Mouse (Mus musculus): ENCODE results near the gene Nprl2.

Gene Nprl2

DNA sequence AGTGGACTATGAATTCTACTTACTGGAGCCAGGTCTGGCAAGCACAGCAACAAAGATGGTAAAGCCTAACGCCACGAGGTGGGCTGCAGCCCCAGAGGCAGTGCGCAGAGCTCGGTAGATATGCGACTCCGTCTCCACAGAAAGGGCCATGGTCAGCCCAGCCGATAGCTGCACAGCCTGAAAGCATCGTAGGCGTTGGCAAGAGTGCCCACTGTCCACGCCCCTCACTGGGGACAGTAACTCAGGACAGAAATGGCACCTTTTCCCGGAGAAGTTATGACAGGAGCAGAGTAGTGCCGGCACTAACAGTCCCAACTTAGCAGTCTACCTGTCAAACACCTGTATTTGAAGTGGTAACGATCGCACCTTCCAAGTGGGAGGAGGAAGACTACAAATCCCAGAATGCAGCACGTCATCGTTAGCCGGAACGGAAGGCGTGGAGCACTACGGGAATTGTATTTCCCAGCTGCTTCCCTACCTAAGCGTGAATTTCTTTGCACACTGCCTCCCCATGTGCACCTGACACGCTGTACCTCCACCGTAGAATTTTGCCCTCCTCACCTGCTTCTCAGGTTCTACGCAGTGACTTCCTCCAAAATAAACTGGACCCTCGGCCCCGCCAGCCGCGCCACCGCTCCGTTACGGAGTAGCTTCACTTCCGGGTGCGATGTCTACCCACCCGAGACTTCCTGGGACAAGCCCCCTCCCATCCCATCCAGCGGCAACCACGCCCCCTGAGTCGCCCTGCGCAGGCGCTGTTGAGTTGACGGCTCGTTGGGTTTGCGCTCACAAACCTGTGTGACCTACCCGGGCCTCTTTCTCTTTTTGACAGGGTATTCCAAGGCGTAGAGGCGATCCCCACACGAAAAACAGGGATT lies at the start of gene Nprl2, which contains the start of gene Cyb561d2:
Gene Nprl2, plus strand, starts transcription at position 753 of the 878 bp plus-strand sequence.
Gene Cyb561d2, minus strand, starts transcription at position 720 of the 878 bp plus-strand sequence.
- DNase-seq (ENCODE audit: low spot score in 2 of 2) = peak; percentile 90 to 92

DNA sequence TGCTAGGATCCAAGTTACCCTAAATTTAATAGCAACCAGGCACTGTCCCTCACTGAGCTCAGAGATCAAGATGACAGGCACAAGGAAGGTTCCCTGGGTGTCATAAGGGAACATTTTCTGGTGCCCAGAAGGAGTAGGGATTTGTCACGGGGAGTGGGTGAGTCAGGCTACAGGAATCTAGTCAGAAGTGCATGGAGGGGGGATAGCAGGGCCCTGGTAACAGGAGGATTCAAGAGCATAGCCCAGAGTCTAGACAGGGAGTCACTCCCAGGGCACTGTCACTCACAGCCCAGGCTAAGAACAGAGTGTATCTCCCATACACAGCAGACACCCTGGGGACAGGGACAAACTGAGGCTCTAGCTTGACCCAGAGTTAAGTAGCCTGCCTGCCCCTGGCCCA lies 48.5 kb upstream of the Nprl2 start:
- no peak for DNase-seq (ENCODE audit: low spot score in 2 of 2)

DNA sequence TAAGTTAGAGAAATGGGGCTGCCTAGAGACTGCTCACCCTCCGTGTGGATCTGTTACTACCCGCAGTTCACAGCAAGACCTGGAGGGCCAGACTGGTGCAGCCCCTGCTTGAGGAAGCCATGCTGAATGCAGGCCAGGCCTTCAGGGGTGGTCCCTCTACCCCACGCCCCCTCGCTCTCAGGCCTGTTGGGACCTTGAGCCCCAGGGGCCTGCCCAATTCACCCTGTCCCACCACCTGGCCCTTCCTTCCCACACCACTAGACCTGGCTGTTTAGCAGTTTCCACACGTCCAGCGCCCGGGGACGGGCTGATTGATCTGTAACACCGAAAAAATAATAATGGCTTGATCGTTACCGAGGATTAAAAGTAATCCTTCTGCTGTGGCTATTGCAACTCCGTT lies 47.8 kb upstream of the Nprl2 start:
- DNase-seq (ENCODE audit: low spot score in 2 of 2) = no peak

DNA sequence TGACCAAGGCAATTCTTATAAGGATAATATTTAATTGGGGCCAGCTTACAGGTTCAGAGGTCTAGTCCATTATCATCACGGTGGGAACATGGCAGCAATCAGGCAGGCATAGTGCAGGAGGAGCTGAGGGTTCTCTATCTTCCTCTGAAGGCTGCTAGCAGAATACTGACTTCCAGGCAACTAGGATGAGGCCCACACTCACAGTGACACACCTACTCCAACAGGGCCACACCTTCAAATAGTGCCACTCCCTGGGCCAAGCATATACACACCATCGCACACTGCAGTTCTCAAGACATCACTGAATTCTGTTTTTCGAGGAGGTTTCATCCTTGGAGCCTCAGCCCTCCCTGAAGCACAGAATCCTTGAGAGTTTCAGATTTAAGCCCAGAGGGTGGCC lies 45.7 kb upstream of the Nprl2 start:
- no peak for DNase-seq (ENCODE audit: low spot score in 2 of 2)

DNA sequence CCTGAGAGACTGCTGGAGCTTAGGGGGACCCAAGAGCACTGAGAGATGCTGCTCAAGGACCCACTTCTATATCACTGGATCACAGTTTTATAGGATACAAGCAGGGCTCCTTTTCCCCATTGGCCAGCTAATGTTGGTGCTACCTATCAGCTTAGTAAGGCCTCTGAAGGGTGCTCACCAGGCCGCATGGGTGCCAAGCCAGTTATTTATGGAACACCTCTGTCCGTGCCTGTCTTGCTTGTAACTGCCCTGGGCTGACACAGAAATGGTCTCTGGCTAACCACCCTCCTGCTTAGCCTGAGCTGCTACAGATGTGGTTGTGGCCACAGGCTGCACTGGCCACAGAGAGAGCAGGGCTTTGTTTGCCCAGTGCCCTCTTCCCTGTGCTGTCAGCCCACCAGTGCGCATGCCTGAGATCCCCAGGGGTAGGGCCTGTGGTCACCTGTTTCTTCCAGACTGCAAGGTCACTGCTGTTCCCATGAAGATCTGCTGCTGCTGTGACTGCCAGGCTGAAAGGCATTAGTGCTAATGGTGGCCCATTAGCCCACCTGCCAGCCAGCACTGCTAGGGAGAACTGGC lies 41.2 kb upstream of the Nprl2 start:
- DNase-seq (ENCODE audit: low spot score in 2 of 2) = no peak

DNA sequence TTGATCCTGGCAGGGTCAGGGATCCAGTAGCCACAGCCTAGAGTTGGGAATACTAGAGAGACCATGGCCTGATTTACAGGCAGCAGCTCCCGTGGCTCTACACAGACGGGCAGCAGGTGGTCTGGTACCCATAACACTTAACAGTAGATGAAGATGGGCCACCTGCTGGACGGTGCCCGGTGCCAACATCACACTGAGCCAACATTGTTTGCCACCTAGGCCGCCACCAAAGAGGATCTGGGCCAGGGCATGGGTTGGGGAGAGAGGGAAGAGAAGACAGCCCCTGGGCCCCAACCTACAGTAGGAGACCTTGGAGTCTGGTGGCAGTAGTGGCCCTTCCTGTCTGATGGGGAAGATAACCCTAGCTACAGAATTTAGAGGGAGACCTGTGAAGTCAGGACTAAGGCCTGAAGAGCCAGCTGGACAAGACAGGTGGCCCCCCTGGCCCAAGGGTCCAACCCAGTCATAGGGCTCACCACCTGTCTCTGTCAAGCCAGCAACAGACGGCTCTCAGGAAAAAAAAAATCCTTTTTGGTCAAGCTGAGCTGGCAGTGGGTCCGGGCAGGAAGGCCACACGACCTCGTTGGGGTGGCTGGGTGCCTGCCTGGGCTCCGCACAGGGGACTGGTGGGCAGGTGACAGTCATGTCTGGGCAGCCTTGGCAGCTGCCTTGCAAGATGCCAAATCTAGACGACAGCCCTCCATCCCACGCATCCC lies 39.7 kb upstream of the Nprl2 start:
- no peak for DNase-seq (ENCODE audit: low spot score in 2 of 2)

DNA sequence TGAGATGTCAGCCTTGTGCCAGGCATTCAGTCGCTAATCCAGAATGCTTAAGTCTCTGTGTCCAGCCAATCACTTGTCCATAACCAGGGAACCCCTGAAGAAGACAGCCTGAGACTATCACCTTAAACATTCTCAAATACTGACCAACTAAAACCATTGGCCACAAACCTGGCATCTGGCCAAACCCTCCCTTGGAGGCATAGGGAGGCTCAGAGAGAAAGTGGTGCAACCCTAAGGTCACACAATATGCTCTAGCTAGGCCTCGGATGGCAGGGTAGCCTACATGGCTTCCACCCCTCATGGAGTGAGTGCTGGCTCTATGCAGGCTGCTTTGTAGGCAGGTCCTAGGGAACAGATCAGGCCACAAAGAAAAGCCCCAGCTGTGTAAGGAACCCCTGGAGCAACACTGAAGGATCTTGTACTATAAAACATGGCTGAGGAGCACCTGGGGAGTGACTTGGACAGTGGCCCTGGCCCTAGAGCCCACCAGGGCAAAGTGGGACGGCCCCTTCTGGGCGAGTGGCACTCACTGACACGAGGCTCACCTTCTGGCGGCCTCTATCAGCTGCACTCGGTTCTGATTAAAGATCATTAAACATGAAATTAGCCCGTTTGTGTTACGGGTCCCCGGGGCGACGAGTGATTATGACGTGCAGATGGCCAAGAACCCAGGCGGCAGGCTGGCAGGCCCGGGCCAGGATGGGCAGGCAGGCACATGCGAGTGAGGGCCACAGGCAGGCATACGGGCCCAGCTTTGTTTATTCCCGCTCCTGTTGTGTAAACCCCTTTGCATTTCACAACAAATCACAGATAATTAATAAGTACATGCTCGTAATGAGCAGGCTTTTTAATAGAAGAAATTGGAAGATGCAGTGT lies 37.1 kb upstream of the Nprl2 start:
- no peak for DNase-seq (ENCODE audit: low spot score in 2 of 2)

DNA sequence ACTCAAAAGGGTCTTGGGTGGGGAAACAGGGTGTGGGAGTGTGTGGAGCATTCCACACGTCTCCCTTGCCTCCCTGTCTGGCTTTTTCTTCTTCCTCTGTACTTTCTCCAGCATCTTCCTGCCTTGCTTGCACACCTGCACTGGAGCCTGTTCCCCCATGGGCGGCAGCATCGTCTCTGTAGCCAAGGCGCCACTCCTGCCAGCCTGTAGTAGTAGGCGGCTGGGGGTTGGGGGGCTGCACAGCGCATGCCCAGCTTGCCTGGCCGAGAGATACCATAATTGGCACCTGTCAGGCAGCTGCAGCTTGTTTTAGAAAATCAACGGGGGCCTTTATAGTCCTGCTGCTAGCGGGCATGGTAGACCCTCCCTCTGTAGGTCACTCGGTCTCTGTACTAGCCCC lies 33.8 kb upstream of the Nprl2 start:
- DNase-seq (ENCODE audit: low spot score in 2 of 2) = peak; percentile 59 to 64

DNA sequence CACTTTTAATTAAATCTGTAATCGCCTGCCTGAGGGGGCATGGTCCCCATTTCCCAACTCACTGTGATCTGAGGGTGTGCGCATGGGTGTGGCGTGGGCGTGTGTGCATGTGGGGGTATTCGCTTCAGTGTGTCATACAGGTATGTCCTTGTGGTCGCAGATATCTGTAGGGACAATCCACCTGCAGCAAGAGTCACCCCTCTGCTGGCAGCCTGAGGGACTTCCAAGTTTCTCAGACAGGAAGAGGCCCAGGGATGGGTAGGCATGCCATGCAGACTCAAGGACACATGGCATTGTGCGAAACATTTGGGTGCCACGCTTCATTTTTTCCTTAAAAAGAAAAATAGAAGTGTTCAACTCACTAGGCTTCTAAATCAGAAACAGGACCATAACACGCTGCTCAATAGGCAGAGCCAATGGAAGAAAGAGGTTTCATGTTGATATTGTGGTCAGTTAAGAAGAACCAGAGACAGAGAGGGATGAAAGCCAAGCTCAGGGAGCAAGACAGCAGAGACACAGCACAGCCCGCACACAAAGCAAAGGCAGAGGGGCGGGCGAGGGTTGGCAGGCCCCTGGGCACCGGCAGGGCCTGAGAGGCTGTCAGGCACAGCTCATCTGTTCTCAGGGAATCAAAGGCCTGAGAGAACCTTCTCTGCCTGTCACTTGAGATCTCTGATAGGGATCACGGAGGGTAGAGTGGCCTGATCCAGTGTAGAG lies 31.5 kb upstream of the Nprl2 start:
- no peak for DNase-seq (ENCODE audit: low spot score in 2 of 2)

DNA sequence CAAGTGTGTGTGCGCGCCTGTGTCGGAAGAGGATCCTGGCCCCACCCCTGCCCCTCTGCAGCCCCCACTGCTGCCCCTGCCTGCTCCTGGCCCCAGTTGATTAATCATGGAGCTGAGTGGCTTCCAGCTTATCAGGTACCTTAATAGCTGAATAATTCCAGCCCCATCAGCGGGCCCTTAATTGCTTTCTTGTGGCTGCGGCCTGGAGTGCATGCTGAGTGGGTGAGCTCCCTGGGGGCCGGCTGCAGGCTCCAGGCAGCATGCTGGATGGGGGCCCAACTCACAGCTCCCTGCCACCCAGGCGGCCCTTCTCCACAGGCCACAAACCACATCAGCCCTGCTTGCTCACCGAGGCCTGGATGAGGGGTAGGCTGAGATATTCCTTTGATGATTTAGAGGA lies 30.6 kb upstream of the Nprl2 start:
- DNase-seq (ENCODE audit: low spot score in 2 of 2) = no peak

DNA sequence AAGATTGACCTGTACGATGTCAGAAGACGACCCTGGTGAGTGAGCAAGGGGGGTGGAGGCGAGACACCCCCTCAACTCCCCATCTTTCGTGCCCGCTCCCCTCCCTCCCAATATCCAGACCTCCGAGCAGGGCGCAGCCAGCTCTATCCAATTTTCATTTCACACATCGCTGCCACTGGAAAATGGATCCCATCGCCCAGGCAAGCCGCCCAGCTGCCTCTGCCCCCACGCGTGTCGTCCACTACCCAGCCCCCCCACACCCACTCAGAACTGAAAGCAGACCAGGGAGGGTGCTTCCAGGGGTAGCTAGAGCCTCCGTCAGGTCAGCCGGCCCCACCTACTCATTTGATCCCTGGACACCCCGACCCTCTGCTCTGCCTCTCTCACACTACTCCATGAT lies 29.7 kb upstream of the Nprl2 start:
- DNase-seq (ENCODE audit: low spot score in 2 of 2) = no peak

DNA sequence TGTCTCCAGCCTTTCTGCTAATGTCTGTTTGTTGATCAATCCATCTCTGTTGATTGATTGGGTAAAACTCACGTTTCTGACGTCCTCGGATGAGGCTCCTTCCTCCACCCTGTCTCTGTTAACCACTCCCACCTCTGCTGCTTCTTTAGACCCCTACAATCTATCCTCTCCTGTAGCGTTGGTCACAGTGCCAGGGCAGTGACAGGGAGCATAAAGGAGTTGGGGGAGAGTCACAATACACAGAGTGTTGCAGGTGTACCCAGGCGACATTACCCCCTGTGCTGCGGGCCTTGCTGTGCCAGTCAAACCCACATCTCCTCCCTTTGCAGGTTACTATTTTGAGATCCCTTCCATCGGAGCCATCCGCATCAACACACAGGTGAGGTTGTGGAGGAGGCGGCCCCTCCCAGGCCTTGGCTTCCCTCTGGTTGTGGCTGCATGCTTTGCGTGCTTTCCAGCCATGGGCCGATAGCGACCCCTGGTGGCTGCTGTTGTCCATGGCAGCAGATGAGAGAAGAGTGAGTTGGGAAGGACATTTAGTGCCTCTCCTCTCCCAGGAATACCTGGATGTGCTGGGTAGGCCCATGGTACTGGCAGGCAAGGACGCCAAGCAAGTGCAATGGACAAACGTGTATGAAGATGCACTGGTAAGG lies 27.6 kb upstream of the Nprl2 start:
- DNase-seq (ENCODE audit: low spot score in 2 of 2) = peak; percentile 55 to 65

DNA sequence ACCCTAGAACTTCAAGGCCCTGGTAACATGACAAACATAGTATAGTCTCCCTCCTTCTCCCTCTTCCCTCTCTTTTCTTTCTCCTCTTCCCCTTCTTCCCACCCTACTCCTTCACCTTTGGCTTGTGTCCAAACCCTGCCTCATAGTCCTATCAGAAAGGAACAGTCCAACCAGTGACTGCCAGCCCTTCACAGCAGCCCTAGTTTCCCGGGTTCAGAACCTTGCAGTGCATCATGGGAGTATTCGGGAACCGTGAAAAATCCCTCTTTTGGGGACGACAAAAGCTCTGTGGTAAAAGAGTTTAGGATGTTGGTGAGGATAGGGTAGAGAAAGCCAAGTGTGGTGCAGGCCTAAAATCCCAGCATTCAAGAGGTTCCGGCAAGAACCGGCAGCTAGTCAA lies 21.7 kb upstream of the Nprl2 start:
- no peak for DNase-seq (ENCODE audit: low spot score in 2 of 2)

DNA sequence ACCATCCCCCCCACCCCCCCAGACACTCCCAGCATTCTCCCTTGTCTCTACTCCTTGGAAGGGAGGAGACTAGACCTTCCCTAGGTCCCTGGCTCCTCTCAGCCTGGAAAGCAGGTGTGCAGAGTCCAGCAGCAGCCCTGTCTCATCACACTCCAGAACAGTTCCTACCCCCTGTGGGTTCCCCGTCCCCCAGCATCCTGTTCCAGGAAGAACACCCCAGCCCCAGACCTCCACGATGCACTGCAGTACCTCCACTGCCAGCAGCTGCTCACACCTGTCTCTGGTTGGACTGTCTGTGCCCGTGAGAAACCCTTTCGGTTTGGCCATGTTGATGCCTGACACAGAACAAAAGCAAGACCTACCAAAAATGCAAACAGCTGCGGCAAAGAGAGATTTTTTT lies 20.8 kb upstream of the Nprl2 start:
- no peak for DNase-seq (ENCODE audit: low spot score in 2 of 2)

DNA sequence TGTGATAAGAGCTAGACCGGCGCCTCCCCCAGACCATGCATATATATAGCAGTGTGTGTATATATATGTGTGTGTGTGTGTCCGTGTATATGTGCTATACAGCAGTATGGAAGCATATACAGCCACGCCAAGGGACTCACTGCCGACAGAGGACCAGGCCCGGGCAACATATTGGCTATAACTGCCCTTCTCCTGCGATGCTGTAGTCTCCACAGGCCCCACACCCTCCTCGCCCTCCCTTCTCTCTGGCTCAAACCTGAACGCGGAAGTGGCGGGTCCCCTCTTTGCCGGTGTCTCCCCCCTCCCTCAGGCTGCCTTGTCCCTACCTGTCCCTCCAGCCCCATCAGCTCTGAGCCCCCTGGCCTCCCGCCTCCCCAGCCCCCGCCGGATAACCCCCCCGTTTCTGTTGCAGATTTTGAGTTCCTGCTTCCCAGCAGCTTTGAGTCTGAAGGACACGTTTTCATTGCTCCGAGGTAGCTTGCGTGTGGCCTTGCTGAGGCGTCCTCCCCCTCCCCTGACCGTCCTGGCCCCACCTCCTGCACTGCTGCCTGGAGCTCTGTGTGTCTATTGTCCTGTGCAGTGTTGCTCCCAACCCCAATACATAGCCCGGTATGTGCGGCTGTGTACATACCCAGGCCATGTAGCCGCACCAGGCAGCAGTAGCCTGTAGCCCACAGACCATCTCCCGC lies 20.2 kb upstream of the Nprl2 start:
- no peak for DNase-seq (ENCODE audit: low spot score in 2 of 2)

DNA sequence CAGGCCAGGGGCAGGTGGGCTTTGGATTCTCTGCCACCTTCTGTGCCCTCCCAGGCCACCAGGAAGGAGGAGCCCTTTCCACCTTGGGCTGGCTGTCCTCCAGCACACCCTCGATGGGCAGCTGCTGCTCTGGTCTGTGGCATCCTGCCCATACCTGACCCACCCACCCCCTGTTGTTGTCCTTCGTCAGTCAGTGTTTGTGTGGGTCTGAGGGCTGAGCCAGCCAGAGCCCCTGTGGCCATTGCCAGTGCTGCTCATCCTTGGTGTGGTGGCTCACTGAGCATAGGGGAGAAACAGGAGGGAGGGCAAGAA lies 19.7 kb upstream of the Nprl2 start:
- no peak for DNase-seq (ENCODE audit: low spot score in 2 of 2)

DNA sequence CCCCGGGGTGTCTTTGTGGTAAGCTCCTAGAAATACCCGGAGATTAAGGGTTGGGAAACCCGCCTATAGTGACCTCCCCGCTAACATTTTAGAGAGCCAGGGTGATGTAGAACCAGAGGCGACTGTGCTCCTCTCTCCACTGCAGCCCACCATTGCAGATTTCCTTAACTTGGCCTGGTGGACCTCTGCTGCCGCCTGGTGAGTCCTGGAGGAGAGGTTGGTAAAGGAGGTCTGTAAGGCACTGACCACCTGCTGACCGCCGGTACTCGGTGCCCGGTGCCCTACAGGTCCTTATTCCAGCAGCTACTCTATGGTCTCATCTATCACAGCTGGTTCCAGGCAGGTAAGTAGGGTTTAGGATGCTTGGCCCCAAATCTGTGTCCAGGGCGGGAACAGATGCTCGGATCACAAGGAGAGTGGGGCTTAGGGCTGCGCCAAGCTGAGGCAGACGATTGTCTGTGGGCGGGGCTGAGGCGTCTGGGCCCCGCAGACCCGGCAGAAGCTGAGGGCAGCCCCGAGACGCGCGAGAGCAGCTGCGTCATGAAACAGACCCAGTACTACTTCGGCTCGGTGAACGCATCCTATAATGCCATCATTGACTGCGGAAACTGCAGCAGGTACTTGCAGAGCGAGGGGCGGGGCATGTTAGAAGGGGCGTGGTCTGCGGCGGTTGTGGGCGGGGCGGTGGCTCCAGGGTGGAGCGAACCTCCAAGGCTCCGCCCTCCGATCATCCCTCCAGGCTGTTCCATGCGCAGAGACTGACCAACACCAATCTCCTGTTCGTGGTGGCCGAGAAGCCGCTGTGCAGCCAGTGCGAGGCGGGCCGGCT lies 15.6 kb upstream of the Nprl2 start:
- peak; percentile 62 to 71 for DNase-seq (ENCODE audit: low spot score in 2 of 2)

DNA sequence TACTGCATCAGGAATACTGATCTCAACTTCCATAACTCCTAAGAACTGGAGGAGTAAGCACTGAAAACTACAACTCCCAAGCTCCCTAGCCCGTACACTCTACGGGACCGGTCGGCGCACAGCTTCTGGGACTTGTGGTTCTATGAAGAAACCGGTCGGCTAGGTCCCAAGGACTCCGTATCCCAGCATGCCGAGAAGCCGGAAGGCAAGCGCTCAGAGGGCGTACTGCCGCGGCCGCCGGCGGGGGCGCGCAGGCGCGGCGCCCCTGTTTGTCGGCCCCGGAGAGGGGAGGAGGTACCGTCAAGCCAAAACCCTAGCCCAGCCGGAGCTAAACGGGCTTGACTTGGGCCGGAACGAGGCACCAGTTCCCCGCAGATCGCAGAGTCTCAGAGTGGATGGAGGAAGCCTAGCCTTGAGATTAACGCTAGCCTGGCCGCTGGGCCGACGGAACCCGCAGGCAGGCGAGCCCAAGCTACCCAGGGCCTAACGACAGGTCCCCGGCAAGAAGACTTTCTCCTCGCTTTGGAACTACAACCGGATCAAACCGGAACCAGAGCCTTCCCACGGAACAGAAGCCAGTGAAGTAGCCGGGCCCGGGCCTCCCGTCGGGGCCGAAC lies 8.1 kb upstream of the Nprl2 start, which contains the start of gene Tmem115:
Gene Tmem115, plus strand, starts transcription at position 155 of the 617 bp plus-strand sequence.
- peak; percentile 93 to 97 for DNase-seq (ENCODE audit: low spot score in 2 of 2)
